Mouse (Mus musculus): ENCODE results near the gene Atg10. TPM values are rescaled to one million over a fixed set of nuclear protein-coding genes. Genes with fewer than 3 reads are reported as not detected.
"Not testable (repeated sequence)": the region's sequence is repeated elsewhere in the genome, so short reads cannot be mapped to it uniquely, and the experiment has no call there.

Gene Atg10
- 15.3 and 16.0 TPM in 2 replicates for polyA plus RNA-seq (2016; fragmentation: Nextera tagmentation; extraction: Ambion mirVana)

- no peaks in the 10 kb centered on the region for H3K9me3 ChIP-seq
- H3K36me3 ChIP-seq (replicated peaks) = no peaks in the 10 kb centered on the region
- no peaks in the 10 kb centered on the region for H3K27me3 ChIP-seq
- H3K4me2 ChIP-seq = peak within 1 kb of the TSS; percentile 60
- H3K4me3 ChIP-seq (replicated peaks) = peak within 1 kb of the TSS; percentile 76
- peak within 1 kb of the TSS; percentile 75 for H3K9ac ChIP-seq
- ATAC-seq (ENCODE audit: low FRiP score) = peak; percentile 98
- peak within 1 kb of the TSS; percentile 93 for H3K27ac ChIP-seq
- WGBS = 1% methylated on average over 40 of the region's 55 CpGs
- H3K4me1 ChIP-seq = 0 out of 2 replicates have a peak, but pooled peaks cover 2% of the 10 kb centered on the region
Measured at GRCm38 (mm10) chr13:91223587-91224437, at the start of gene Atg10. Gene Atg10 (minus strand): TSS chr13:91223968.

GRCm38 (mm10) chr13:91252406-91252805 lies 28.6 kb upstream of the Atg10 start:
- H3K9me3 ChIP-seq = no peaks in the 10 kb centered on the region
- no peak overlapping the region for H3K27ac ChIP-seq
- no peak for ATAC-seq (ENCODE audit: low FRiP score)
- H3K4me3 ChIP-seq (replicated peaks) = no peak overlapping the region
- H3K36me3 ChIP-seq (replicated peaks) = no peaks in the 10 kb centered on the region
- WGBS = 90% methylated on average over 3 of the region's 3 CpGs
- H3K27me3 ChIP-seq = no peaks in the 10 kb centered on the region
- no peak overlapping the region for H3K4me2 ChIP-seq
- H3K9ac ChIP-seq = no peak overlapping the region
- no peaks in the 10 kb centered on the region for H3K4me1 ChIP-seq

GRCm38 (mm10) chr13:91251636-91252035 lies 27.9 kb upstream of the Atg10 start:
- no peak overlapping the region for H3K9ac ChIP-seq
- no peak overlapping the region for H3K27ac ChIP-seq
- ATAC-seq (ENCODE audit: low FRiP score) = no peak
- no peak overlapping the region for H3K4me2 ChIP-seq
- no peaks in the 10 kb centered on the region for H3K4me1 ChIP-seq
- H3K4me3 ChIP-seq (replicated peaks) = no peak overlapping the region
- H3K9me3 ChIP-seq = no peaks in the 10 kb centered on the region
- WGBS = 73% methylated on average over 1 of the region's 1 CpGs
- H3K36me3 ChIP-seq (replicated peaks) = no peaks in the 10 kb centered on the region
- H3K27me3 ChIP-seq = no peaks in the 10 kb centered on the region

- H3K4me2 ChIP-seq; ATAC-seq (ENCODE audit: low FRiP score); H3K36me3 ChIP-seq (replicated peaks); H3K9ac ChIP-seq; H3K27me3 ChIP-seq; H3K27ac ChIP-seq; H3K9me3 ChIP-seq; H3K4me1 ChIP-seq; H3K4me3 ChIP-seq (replicated peaks): not testable (repeated sequence)
- 85% methylated on average over 2 of the region's 2 CpGs for WGBS
Measured at GRCm38 (mm10) chr13:91250050-91250449, 26.3 kb upstream of the Atg10 start.

GRCm38 (mm10) chr13:91246472-91246871 lies 22.7 kb upstream of the Atg10 start:
- Histone ChIP-seq H3K4me1 (no peaks in the 10 kb centered on the region), H3K27me3 (no peaks in the 10 kb centered on the region), H3K36me3 (replicated peaks) (no peaks in the 10 kb centered on the region), H3K4me3 (replicated peaks) (no peak overlapping the region), H3K9ac (no peak overlapping the region), H3K4me2 (no peak overlapping the region), H3K27ac (no peak overlapping the region), H3K9me3 (no peaks in the 10 kb centered on the region)
- ATAC-seq (ENCODE audit: low FRiP score) = no peak
- 66% methylated on average over 2 of the region's 2 CpGs for WGBS

GRCm38 (mm10) chr13:91237976-91238375 lies 14.2 kb upstream of the Atg10 start:
- no peaks in the 10 kb centered on the region for H3K4me1 ChIP-seq
- no peak overlapping the region for H3K9ac ChIP-seq
- H3K4me2 ChIP-seq = no peak overlapping the region
- no peak overlapping the region for H3K27ac ChIP-seq
- ATAC-seq (ENCODE audit: low FRiP score) = no peak
- no peaks in the 10 kb centered on the region for H3K27me3 ChIP-seq
- WGBS = 67% methylated on average over 3 of the region's 3 CpGs
- H3K9me3 ChIP-seq = no peaks in the 10 kb centered on the region
- no peak overlapping the region for H3K4me3 ChIP-seq (replicated peaks)
- H3K36me3 ChIP-seq (replicated peaks) = no peaks in the 10 kb centered on the region

- no peak overlapping the region for H3K9ac ChIP-seq
Measured at GRCm38 (mm10) chr13:91236884-91237283, 13.1 kb upstream of the Atg10 start.

GRCm38 (mm10) chr13:91224438-91224814 lies 658 bp upstream of the Atg10 start:
- peak overlapping the region; percentile 60 for H3K4me2 ChIP-seq
- peak overlapping the region; percentile 93 for H3K27ac ChIP-seq
- no peaks in the 10 kb centered on the region for H3K9me3 ChIP-seq
- H3K4me1 ChIP-seq = 0 out of 2 replicates have a peak, but pooled peaks cover 2% of the 10 kb centered on the region
- H3K36me3 ChIP-seq (replicated peaks) = no peaks in the 10 kb centered on the region
- no peaks in the 10 kb centered on the region for H3K27me3 ChIP-seq
- peak overlapping the region; percentile 75 for H3K9ac ChIP-seq
- peak overlapping the region; percentile 76 for H3K4me3 ChIP-seq (replicated peaks)
- WGBS = 82% methylated on average over 2 of the region's 2 CpGs
- peak; percentile 6; the same call in 1 of the 2 replicates for ATAC-seq (ENCODE audit: low FRiP score)

More at GRCm38 (mm10) chr13:91236884-91237283, 13.1 kb upstream of the Atg10 start:
- no peaks in the 10 kb centered on the region for H3K4me1 ChIP-seq
- WGBS = 93% methylated on average over 2 of the region's 2 CpGs
- ATAC-seq (ENCODE audit: low FRiP score) = no peak
- H3K27me3 ChIP-seq = no peaks in the 10 kb centered on the region
- no peak overlapping the region for H3K4me3 ChIP-seq (replicated peaks)
- no peak overlapping the region for H3K27ac ChIP-seq
- H3K4me2 ChIP-seq = no peak overlapping the region
- H3K9me3 ChIP-seq = no peaks in the 10 kb centered on the region
- H3K36me3 ChIP-seq (replicated peaks) = no peaks in the 10 kb centered on the region

- no peak for ATAC-seq (ENCODE audit: low FRiP score)
- H3K4me3 ChIP-seq (replicated peaks) = peak overlapping the region; percentile 76
- H3K4me1 ChIP-seq = 0 out of 2 replicates have a peak, but pooled peaks cover 2% of the 10 kb centered on the region
- peak overlapping the region; percentile 60 for H3K4me2 ChIP-seq
- peak overlapping the region; percentile 93 for H3K27ac ChIP-seq
- H3K36me3 ChIP-seq (replicated peaks) = no peaks in the 10 kb centered on the region
- H3K9me3 ChIP-seq = no peaks in the 10 kb centered on the region
- 46% methylated on average over 1 of the region's 1 CpGs for WGBS
- no peak overlapping the region for H3K9ac ChIP-seq
- H3K27me3 ChIP-seq = no peaks in the 10 kb centered on the region
Measured at GRCm38 (mm10) chr13:91223063-91223462, 705 bp downstream of the Atg10 start.

- no peak overlapping the region for H3K27ac ChIP-seq
- no peaks in the 10 kb centered on the region for H3K27me3 ChIP-seq
- H3K4me1 ChIP-seq = 0 out of 2 replicates have a peak, but pooled peaks cover 2% of the 10 kb centered on the region
- ATAC-seq (ENCODE audit: low FRiP score) = no peak
- no peaks in the 10 kb centered on the region for H3K9me3 ChIP-seq
- WGBS = 87% methylated on average over 4 of the region's 4 CpGs
- H3K9ac ChIP-seq = no peak overlapping the region
- no peak overlapping the region for H3K4me2 ChIP-seq
- H3K4me3 ChIP-seq (replicated peaks) = no peak overlapping the region
- H3K36me3 ChIP-seq (replicated peaks) = no peaks in the 10 kb centered on the region
Measured at GRCm38 (mm10) chr13:91221696-91222095, 2.1 kb downstream of the Atg10 start.

- WGBS = 86% methylated on average over 2 of the region's 2 CpGs
- no peaks in the 10 kb centered on the region for H3K36me3 ChIP-seq (replicated peaks)
- no peak for ATAC-seq (ENCODE audit: low FRiP score)
- H3K4me2 ChIP-seq = no peak overlapping the region
- no peaks in the 10 kb centered on the region for H3K27me3 ChIP-seq
- H3K9ac ChIP-seq = no peak overlapping the region
- H3K4me3 ChIP-seq (replicated peaks) = no peak overlapping the region
- H3K27ac ChIP-seq = no peak overlapping the region
- H3K9me3 ChIP-seq = no peaks in the 10 kb centered on the region
- no peaks in the 10 kb centered on the region for H3K4me1 ChIP-seq
Measured at GRCm38 (mm10) chr13:91217691-91218090, 6.1 kb downstream of the Atg10 start.

GRCm38 (mm10) chr13:91216656-91217205 lies 7.0 kb downstream of the Atg10 start:
- H3K27ac ChIP-seq = no peak overlapping the region
- H3K9ac ChIP-seq = no peak overlapping the region
- no peak for ATAC-seq (ENCODE audit: low FRiP score)
- H3K9me3 ChIP-seq = no peaks in the 10 kb centered on the region
- no peak overlapping the region for H3K4me3 ChIP-seq (replicated peaks)
- no peaks in the 10 kb centered on the region; the same call in 1 of the 2 replicates for H3K36me3 ChIP-seq (replicated peaks)
- no peaks in the 10 kb centered on the region for H3K4me1 ChIP-seq
- no peak overlapping the region for H3K4me2 ChIP-seq
- 86% methylated on average over 3 of the region's 3 CpGs for WGBS
- no peaks in the 10 kb centered on the region for H3K27me3 ChIP-seq

Measured in forebrain, embryonic 12.5 days (tissue).